Comparison of ENCODE assay signal across 16 mouse cellular contexts in genomic region chr7:130590845-130591437, GRCm38 (mm10). TPM values are rescaled to one million over a fixed set of nuclear protein-coding genes. Genes with fewer than 3 reads are reported as not detected.
DNase-seq lines count a peak whose midpoint lies in the region; ATAC-seq and TF ChIP-seq lines count a peak whose summit lies in the region.
"Had no signal": no experiment of that assay in that cellular context is flagged by ENCODE, and none has a peak within 500 bp of the region (broad histone marks: within the 10 kb centered on the region; RNA-seq: fewer than 3 reads in every experiment).

No protein-coding gene starts in this region.

- H3K4me1 ChIP-seq in forebrain, embryonic 10.5 days = peaks cover 24% of the 10 kb centered on the region
- peaks cover 4% of the 10 kb centered on the region; the same call in 1 of the 2 replicates for H3K4me1 ChIP-seq in forebrain, embryonic 16.5 days (replicated peaks; ENCODE audit: control insufficient read depth, insufficient read depth, low read length)
- H3K4me1 ChIP-seq in liver, postnatal 0 days (ENCODE audit: insufficient read depth) = peaks cover 4% of the 10 kb centered on the region
- H3K4me1 ChIP-seq: embryonic facial prominence, embryonic 12.5 days; heart, embryonic 12.5 days; hindbrain, embryonic 12.5 days had no signal

- no peaks in the 10 kb centered on the region for H3K36me3 ChIP-seq in forebrain, embryonic 10.5 days (replicated peaks)
- no peaks in the 10 kb centered on the region for H3K36me3 ChIP-seq in forebrain, embryonic 16.5 days (ENCODE audit: control insufficient read depth, insufficient read depth)
- no peaks in the 10 kb centered on the region for H3K36me3 ChIP-seq in liver, postnatal 0 days (replicated peaks; ENCODE audit: insufficient read depth, low read length)
- H3K36me3 ChIP-seq: embryonic facial prominence, embryonic 12.5 days; heart, embryonic 12.5 days; hindbrain, embryonic 12.5 days had no signal

- no peak overlapping the region for H3K4me2 ChIP-seq in forebrain, embryonic 16.5 days (ENCODE audit: low read length)
- no peak overlapping the region for H3K4me2 ChIP-seq in liver, postnatal 0 days (ENCODE audit: low read depth, low read length)
- H3K4me2 ChIP-seq: embryonic facial prominence, embryonic 12.5 days; heart, embryonic 12.5 days; hindbrain, embryonic 12.5 days had no signal

- intact Hi-C loops in left cerebral cortex, adult 2 months (cut with DNase I) = no loop called here

- no peak overlapping the region for H3K9ac ChIP-seq in forebrain, embryonic 16.5 days (replicated peaks; ENCODE audit: low read depth, low read length)
- H3K9ac ChIP-seq in liver, postnatal 0 days (replicated peaks) = no peak overlapping the region
- H3K9ac ChIP-seq: embryonic facial prominence, embryonic 12.5 days; heart, embryonic 12.5 days; hindbrain, embryonic 12.5 days had no signal

- no peak overlapping the region for H3K4me3 ChIP-seq in forebrain, embryonic 10.5 days
- no peak overlapping the region for H3K4me3 ChIP-seq in forebrain, embryonic 16.5 days (replicated peaks; ENCODE audit: low read length)
- H3K4me3 ChIP-seq in liver, postnatal 0 days (ENCODE audit: low read depth, low read length) = no peak overlapping the region
- no peak overlapping the region for H3K4me3 ChIP-seq in left cerebral cortex, adult 2 months
- H3K4me3 ChIP-seq: embryonic facial prominence, embryonic 12.5 days; heart, embryonic 12.5 days; hindbrain, embryonic 12.5 days had no signal

- no peak for TF ChIP-seq CTCF in liver, postnatal 0 days (IDR thresholded peaks at IDR 0.05; ENCODE audit: low read depth)
- TF ChIP-seq CTCF in left cerebral cortex, adult 2 months (IDR thresholded peaks at IDR 0.05) = no peak

- H3K9me3 ChIP-seq in forebrain, embryonic 10.5 days = no peaks in the 10 kb centered on the region
- H3K9me3 ChIP-seq in forebrain, embryonic 16.5 days (ENCODE audit: control insufficient read depth, low read length) = no peaks in the 10 kb centered on the region
- H3K9me3 ChIP-seq in liver, postnatal 0 days (ENCODE audit: low read length) = no peaks in the 10 kb centered on the region
- H3K9me3 ChIP-seq: embryonic facial prominence, embryonic 12.5 days; heart, embryonic 12.5 days; hindbrain, embryonic 12.5 days had no signal

- no peak for TF ChIP-seq EP300 in liver, postnatal 0 days (IDR thresholded peaks at IDR 0.05; ENCODE audit: low read depth)

- WGBS in forebrain, embryonic 10.5 days = 65% methylated on average over 8 of the region's 8 CpGs
- 68% methylated on average over 8 of the region's 8 CpGs for WGBS in forebrain, embryonic 16.5 days
- WGBS in liver, postnatal 0 days (ENCODE audit: insufficient replicate concordance) = 40% methylated on average over 8 of the region's 8 CpGs

- DNase-seq in forebrain, embryonic 10.5 days (ENCODE audit: extremely low spot score, low spot score) = no peak
- DNase-seq in liver, postnatal 0 days = no peak
- DNase-seq in liver (no peak), ZHBTc4 (ENCODE audit: low read depth, low spot score) (peak; percentile 23), adipocyte (ENCODE audit: low spot score) (no peak)
- peak; percentile 47 for DNase-seq in retina, postnatal 1 day
- DNase-seq in left cerebral cortex, adult 2 months (ENCODE audit: extremely low spot score in 1 of 2, low spot score in 2 of 2) = no peak
- DNase-seq: cerebellum, postnatal 25 days; kidney, adult 18-20 months; thymus, postnatal 14 days had no signal

- ATAC-seq in forebrain, embryonic 16.5 days = no peak
- ATAC-seq in liver, postnatal 0 days = no peak

- H3K27me3 ChIP-seq in forebrain, embryonic 10.5 days (ENCODE audit: poor library complexity, severe bottlenecking) = peaks cover 16% of the 10 kb centered on the region
- H3K27me3 ChIP-seq in forebrain, embryonic 16.5 days (replicated peaks; ENCODE audit: control insufficient read depth, insufficient read depth, low read length) = no peaks in the 10 kb centered on the region
- no peaks in the 10 kb centered on the region for H3K27me3 ChIP-seq in liver, postnatal 0 days (ENCODE audit: insufficient read depth, low read length)
- H3K27me3 ChIP-seq: embryonic facial prominence, embryonic 12.5 days; heart, embryonic 12.5 days; hindbrain, embryonic 12.5 days had no signal

- H3K27ac ChIP-seq in forebrain, embryonic 10.5 days = peak overlapping the region; percentile 73; the same call in 1 of the 2 replicates
- H3K27ac ChIP-seq in forebrain, embryonic 16.5 days (ENCODE audit: low read length) = no peak overlapping the region
- H3K27ac ChIP-seq in liver, postnatal 0 days (ENCODE audit: low read depth) = peak overlapping the region; percentile 25
- no peak overlapping the region for H3K27ac ChIP-seq in left cerebral cortex, adult 2 months
- H3K27ac ChIP-seq: embryonic facial prominence, embryonic 12.5 days; hindbrain, embryonic 12.5 days; macrophage had no signal

RNA-seq across cellular contexts. Expression of gene Tacc2, which starts 13.7 kb away (rescaled TPM):
- polyA plus RNA-seq in forebrain, embryonic 10.5 days (2016; fragmentation: Nextera tagmentation; extraction: Ambion mirVana) = 38.2 and 40.3 TPM in 2 replicates
- 53.3 and 59.0 TPM in 2 replicates for polyA plus RNA-seq in forebrain, embryonic 16.5 days (2015; fragmentation: Nextera tagmentation; extraction: Ambion mirVana)
- polyA plus RNA-seq in liver, postnatal 0 days (2015; fragmentation: Nextera tagmentation; extraction: Ambion mirVana) = 3.5 and 3.8 TPM in 2 replicates
- total RNA-seq in left cerebral cortex, adult 2 months (2021) = 10 to 100 TPM; 65.9 to 67.6 TPM
- total RNA-seq: monocyte, adult 5-6 weeks had no signal

RNA-seq across cellular contexts. Expression of gene Nsmce4a, which starts 18.0 kb away (rescaled TPM):
- 197 and 203 TPM in 2 replicates for polyA plus RNA-seq in forebrain, embryonic 10.5 days (2016; fragmentation: Nextera tagmentation; extraction: Ambion mirVana)
- polyA plus RNA-seq in forebrain, embryonic 16.5 days (2015; fragmentation: Nextera tagmentation; extraction: Ambion mirVana) = 92.2 and 104 TPM in 2 replicates
- 67.8 and 72.6 TPM in 2 replicates for polyA plus RNA-seq in liver, postnatal 0 days (2015; fragmentation: Nextera tagmentation; extraction: Ambion mirVana)
- total RNA-seq in left cerebral cortex, adult 2 months (2021) = 10 to 100 TPM; 33.6 to 40.3 TPM

Comparison
In these comparisons a context has a peak if more than half of its experiments do, and no peak if none do; other contexts are left out.
1. H3K27ac ChIP-seq: peak in forebrain, embryonic 10.5 days (single experiment) and liver, postnatal 0 days (single experiment); none in forebrain, embryonic 16.5 days (single experiment) and left cerebral cortex, adult 2 months (single experiment).
2. DNase-seq: peak in ZHBTc4 (single experiment) and retina, postnatal 1 day (single experiment); none in forebrain, embryonic 10.5 days (single experiment), liver, postnatal 0 days (single experiment), liver (single experiment), adipocyte (single experiment) and left cerebral cortex, adult 2 months (0 of 2).